Mouse (Mus musculus): ENCODE measurements at regions not wholly inside any gene's neighbourhood (a gene's known extent, or its start where the extent isn't known, plus 50 kb on each side); places are given as distances from the start of the nearest gene placed in this dataset.

DNA sequence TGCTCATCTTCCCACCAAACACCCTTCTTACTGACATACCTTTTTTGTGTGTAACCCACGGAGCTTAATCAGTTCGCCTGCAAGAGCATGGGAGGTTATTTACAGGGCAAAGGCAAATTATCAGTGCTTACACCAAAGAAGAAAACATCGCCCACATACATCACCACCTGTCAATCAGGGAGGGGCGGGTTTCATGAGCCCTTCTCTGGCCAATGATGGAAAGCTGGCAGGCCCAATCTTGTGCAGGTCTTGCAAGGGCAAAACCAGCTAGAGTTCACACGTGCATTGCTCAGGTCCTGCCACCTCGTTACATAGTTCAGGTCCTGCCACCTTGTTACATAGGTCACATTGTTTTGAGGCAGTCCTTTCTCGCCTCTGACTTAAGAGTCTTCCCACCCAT is 214.7 kb upstream of the Hes1 start:
- 38% methylated on average over 7 of the region's 7 CpGs for WGBS (ENCODE audit: insufficient replicate concordance)

DNA sequence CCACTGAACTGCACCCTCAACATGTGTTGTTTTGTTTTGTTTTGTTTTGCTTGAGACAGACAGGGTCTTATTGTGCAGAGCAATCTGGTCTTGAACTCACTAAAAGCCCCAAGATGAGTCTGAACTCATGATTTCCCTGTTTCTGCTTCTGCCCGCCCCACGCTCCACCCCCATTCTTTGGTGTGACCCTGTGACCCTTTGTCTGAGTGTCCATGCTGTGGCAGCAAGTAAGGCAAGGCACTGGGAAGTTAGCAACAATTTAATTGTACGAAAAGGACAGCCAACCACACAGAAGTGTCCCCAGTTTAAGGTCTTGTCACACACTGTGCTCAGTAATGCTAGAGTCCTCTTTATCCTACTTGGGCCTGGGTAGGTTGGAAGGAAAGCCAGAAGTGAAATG is 213.6 kb upstream of the Hes1 start:
- ATAC-seq (ENCODE audit: insufficient read depth) = no peak
- Histone ChIP-seq H3K4me3 (replicated peaks) (no peak overlapping the region), H3K9me3 (replicated peaks) (no peaks in the 10 kb centered on the region), H3K27ac (replicated peaks) (no peak overlapping the region), H3K4me1 (replicated peaks) (peaks cover 22% of the 10 kb centered on the region), H3K36me3 (replicated peaks) (no peaks in the 10 kb centered on the region), H3K4me2 (no peak overlapping the region), H3K9ac (no peak overlapping the region), H3K27me3 (no peaks in the 10 kb centered on the region)
- WGBS (ENCODE audit: insufficient replicate concordance) = 74% methylated on average over 3 of the region's 3 CpGs

More for the DNA sequence above, 214.7 kb upstream of the Hes1 start:
- no peak overlapping the region for H3K9ac ChIP-seq
- H3K4me3 ChIP-seq (replicated peaks) = no peak overlapping the region
- H3K4me1 ChIP-seq (replicated peaks) = peaks cover 33% of the 10 kb centered on the region
- no peaks in the 10 kb centered on the region for H3K27me3 ChIP-seq
- ATAC-seq (ENCODE audit: insufficient read depth) = peak; percentile 25; the same call in 1 of the 2 replicates
- no peaks in the 10 kb centered on the region for H3K36me3 ChIP-seq (replicated peaks)
- no peak overlapping the region for H3K4me2 ChIP-seq
- H3K27ac ChIP-seq (replicated peaks) = no peak overlapping the region
- H3K9me3 ChIP-seq (replicated peaks) = no peaks in the 10 kb centered on the region

DNA sequence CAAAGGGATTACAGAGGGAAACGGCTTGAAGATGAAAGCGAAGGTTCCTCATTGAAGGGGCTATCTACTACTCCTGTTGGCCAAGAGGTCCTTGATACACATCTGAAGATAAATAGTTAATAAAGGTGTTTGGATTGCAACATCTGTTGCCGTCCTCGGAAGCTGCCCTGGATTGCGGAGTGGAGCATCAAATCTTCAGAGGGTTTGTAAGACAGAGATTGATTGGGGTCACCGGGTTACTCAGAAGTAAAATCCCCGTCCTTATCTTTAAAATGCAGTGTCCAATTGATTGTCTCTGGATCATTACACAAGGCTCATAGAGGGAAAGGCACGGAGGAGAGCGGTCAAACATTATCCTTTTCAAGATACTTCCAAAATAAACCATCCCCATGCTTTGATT is 212.4 kb upstream of the Hes1 start:
- Histone ChIP-seq H3K9me3 (replicated peaks) (no peaks in the 10 kb centered on the region), H3K4me1 (replicated peaks) (peaks cover 13% of the 10 kb centered on the region), H3K36me3 (replicated peaks) (no peaks in the 10 kb centered on the region), H3K27me3 (no peaks in the 10 kb centered on the region), H3K4me3 (replicated peaks) (no peak overlapping the region), H3K4me2 (no peak overlapping the region), H3K27ac (replicated peaks) (no peak overlapping the region), H3K9ac (no peak overlapping the region)
- no peak for ATAC-seq (ENCODE audit: insufficient read depth)
- WGBS (ENCODE audit: insufficient replicate concordance) = 30% methylated on average over 9 of the region's 9 CpGs

DNA sequence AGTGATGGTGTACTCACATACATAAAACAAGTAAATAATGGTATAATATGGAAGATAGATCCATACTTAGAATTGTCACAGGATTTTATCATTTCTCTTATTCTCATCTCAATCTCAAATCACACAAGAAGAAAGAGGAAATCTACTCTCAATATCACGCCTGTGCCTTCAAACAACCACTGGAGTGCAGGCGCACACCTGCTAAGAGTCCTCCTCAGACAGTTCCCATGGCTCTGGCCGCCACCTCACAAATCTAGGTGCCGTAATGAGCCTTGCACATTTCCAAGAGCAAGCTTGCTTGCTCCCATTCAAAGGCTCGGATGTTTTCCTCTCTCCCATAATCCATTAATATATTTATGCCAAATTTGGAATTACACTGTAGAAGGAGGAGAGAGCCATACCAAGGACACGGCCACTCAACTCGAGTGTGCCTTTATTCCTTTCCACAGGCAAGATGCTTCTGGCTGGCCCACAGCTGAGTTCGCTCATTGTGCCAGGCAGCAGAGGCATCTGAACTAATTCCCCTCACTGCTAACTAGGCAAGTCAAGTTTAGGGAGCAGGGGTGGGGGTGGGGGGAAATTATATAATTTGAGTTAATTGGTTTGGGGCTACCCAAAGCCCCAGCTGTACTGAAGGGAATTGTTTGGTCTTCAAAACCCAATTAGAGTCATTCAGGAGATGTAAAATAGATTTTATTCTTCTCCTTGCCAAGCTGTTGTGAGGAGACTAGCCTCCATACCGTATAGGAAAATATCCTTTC is 209.2 kb upstream of the Hes1 start:
- no peak for ATAC-seq (ENCODE audit: insufficient read depth)
- H3K9ac ChIP-seq = no peak overlapping the region
- 71% methylated on average over 9 of the region's 9 CpGs for WGBS (ENCODE audit: insufficient replicate concordance)
- no peak overlapping the region for H3K4me2 ChIP-seq
- no peaks in the 10 kb centered on the region for H3K36me3 ChIP-seq (replicated peaks)
- H3K4me1 ChIP-seq (replicated peaks) = no peaks in the 10 kb centered on the region
- no peaks in the 10 kb centered on the region for H3K9me3 ChIP-seq (replicated peaks)
- H3K27me3 ChIP-seq = peaks cover 4% of the 10 kb centered on the region; the same call in 1 of the 2 replicates
- H3K27ac ChIP-seq (replicated peaks) = no peak overlapping the region
- H3K4me3 ChIP-seq (replicated peaks) = no peak overlapping the region

DNA sequence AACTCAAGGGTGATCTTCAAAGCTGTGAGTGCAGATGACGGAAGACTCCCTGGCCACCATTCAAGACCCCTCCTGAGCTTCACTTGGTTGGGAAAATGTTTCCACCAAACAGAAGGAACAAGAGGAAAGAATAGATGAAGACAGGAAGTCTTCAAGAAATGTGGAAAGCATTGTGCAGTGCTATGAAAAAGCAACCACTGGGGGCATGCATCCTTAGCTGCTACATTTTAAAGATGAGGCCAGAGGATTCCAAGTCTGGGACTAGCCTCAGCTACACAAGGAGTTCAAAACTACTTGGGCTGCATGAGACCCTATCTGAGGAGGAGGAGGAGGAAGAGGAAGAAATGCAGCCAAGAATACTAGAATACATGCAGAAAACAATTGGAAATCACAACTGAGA is 207.6 kb upstream of the Hes1 start:
- H3K36me3 ChIP-seq (replicated peaks) = no peaks in the 10 kb centered on the region
- no peak overlapping the region for H3K4me3 ChIP-seq (replicated peaks)
- no peak overlapping the region for H3K27ac ChIP-seq (replicated peaks)
- H3K9me3 ChIP-seq (replicated peaks) = no peaks in the 10 kb centered on the region
- H3K27me3 ChIP-seq = peaks cover 7% of the 10 kb centered on the region; the same call in 1 of the 2 replicates
- no peak overlapping the region for H3K4me2 ChIP-seq
- ATAC-seq (ENCODE audit: insufficient read depth) = no peak
- WGBS (ENCODE audit: insufficient replicate concordance) = 69% methylated on average over 1 of the region's 1 CpGs
- H3K9ac ChIP-seq = no peak overlapping the region
- no peaks in the 10 kb centered on the region for H3K4me1 ChIP-seq (replicated peaks)

DNA sequence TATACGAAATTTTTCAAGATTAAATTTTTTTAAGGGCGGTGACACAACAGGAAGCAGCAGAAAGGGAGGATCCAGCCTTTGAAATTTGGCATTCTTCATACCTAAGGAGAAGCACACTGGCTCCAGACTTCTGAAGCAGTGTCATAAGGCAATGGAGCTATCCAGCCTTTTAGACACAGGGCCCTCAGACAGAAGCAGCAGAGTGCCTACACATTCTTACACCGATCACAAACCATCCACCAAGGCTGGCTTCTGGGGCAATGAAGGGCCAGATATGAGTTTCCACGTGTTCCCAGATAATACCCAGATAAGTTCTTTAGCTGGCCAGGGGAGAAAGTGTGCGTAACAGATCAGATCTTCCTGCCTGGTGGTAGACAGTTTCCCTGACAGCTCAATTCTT is 205.5 kb upstream of the Hes1 start:
- Histone ChIP-seq H3K4me2 (no peak overlapping the region), H3K9me3 (replicated peaks) (no peaks in the 10 kb centered on the region), H3K4me3 (replicated peaks) (no peak overlapping the region), H3K27ac (replicated peaks) (no peak overlapping the region), H3K4me1 (replicated peaks) (no peaks in the 10 kb centered on the region), H3K9ac (no peak overlapping the region), H3K36me3 (replicated peaks) (no peaks in the 10 kb centered on the region), H3K27me3 (peaks cover 7% of the 10 kb centered on the region; the same call in 1 of the 2 replicates)
- no peak for ATAC-seq (ENCODE audit: insufficient read depth)
- WGBS (ENCODE audit: insufficient replicate concordance) = 38% methylated on average over 5 of the region's 5 CpGs

DNA sequence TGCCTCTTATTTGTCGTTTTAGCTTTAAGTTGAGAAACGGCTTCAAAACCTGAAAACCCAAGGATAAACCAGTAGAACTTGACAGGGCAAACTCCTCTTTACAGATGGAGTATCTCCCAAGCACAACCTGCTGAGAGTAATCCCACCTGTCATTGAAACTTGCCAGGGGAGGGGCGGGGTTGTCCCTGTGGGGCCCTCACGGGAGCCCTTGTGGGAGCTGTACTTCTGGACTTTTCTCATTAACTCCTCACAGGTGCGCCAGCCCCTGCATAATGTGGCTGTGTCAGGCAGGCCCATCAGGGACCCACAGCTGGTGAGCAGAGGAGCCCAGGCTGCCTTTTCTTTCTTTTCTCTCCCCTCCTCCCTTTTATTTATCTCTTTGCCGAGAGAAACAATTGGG is 203.9 kb upstream of the Hes1 start:
- Histone ChIP-seq H3K4me1 (replicated peaks) (0 out of 2 replicates have a peak, but pooled peaks cover 3% of the 10 kb centered on the region), H3K9me3 (replicated peaks) (no peaks in the 10 kb centered on the region), H3K9ac (no peak overlapping the region), H3K27me3 (peaks cover 7% of the 10 kb centered on the region; the same call in 1 of the 2 replicates), H3K4me2 (no peak overlapping the region), H3K4me3 (replicated peaks) (no peak overlapping the region), H3K36me3 (replicated peaks) (no peaks in the 10 kb centered on the region), H3K27ac (replicated peaks) (no peak overlapping the region)
- no peak for ATAC-seq (ENCODE audit: insufficient read depth)
- 47% methylated on average over 6 of the region's 6 CpGs for WGBS (ENCODE audit: insufficient replicate concordance)

DNA sequence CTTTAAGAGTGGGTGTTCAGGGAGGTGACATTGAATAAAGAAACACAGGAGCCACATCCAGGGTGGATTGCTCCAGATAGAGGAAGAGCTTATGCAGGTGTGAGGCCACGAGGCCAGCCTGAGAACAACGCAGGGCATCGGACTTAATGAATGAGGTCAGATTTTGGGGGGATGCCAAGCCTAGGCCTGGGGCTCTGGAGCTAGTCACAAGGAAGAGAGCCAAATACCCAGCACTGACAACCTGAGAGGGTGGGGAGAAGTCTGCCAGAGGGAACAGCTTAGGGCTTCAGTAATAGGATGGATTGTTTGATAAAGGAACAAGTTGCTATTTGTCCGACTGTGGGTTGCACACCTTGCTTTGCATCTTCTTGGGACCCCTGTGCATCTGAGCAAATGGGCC is 203.1 kb upstream of the Hes1 start:
- no peaks in the 10 kb centered on the region for H3K9me3 ChIP-seq (replicated peaks)
- H3K36me3 ChIP-seq (replicated peaks) = no peaks in the 10 kb centered on the region
- H3K27me3 ChIP-seq = peaks cover 7% of the 10 kb centered on the region; the same call in 1 of the 2 replicates
- no peak overlapping the region for H3K4me2 ChIP-seq
- H3K27ac ChIP-seq (replicated peaks) = no peak overlapping the region
- 0 out of 2 replicates have a peak, but pooled peaks cover 4% of the 10 kb centered on the region for H3K4me1 ChIP-seq (replicated peaks)
- WGBS (ENCODE audit: insufficient replicate concordance) = 40% methylated on average over 4 of the region's 4 CpGs
- no peak for ATAC-seq (ENCODE audit: insufficient read depth)
- H3K4me3 ChIP-seq (replicated peaks) = no peak overlapping the region
- no peak overlapping the region for H3K9ac ChIP-seq

DNA sequence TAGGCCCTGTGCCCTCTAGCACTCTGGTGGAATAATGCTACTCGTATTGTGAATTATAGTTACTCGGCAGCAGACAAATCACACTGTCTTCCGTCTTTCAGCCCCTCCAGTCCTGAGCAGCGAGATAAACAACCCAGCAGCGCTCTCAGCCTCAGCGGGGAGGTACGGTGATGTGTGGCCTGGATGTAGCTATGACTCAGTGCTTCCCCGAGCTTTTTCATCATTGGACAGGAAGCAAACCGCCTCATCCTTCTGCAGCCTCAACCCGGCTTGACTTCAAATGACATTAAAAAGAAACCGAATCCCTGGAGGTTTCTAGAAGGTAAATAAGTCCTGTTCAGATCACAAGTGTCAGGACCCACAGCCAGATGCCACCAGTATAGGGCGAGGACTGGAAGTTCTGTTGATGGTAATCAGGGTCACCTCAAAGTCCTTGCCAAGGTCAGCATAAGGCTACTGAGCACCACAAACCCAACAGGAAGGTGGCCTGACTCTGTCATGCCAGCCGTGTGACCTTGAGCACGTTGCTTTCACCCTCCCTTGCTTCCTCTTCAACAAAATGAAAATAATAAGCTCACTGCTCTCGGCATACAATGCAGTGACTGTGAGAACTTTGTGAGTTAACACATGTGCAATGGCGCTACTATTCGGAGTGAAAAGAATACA is 199.0 kb upstream of the Hes1 start:
- no peak for ATAC-seq (ENCODE audit: insufficient read depth)

DNA sequence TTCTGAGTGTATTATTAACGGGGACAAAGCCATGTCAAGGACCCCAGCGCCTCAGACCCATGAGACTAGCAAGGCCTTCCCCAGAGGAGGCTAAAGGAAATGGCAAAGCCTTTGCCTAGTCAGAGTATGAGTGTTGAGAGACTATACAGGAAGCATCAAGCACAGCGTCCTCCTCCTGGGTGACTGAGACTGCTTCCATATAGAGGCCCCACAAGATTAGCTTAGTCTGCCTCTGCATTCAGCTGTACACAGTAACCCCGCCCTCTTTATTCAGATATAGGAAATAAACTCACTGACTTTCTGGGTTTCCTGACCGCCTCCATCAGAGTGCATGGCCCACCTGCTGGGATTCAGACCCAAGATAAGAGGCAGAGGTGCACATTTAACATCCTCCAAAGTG is 192.8 kb upstream of the Hes1 start:
- ATAC-seq (ENCODE audit: insufficient read depth) = no peak
- Histone ChIP-seq H3K9ac (no peak overlapping the region), H3K9me3 (replicated peaks) (no peaks in the 10 kb centered on the region), H3K4me3 (replicated peaks) (no peak overlapping the region), H3K4me1 (replicated peaks) (no peaks in the 10 kb centered on the region), H3K27me3 (no peaks in the 10 kb centered on the region), H3K27ac (replicated peaks) (no peak overlapping the region), H3K4me2 (no peak overlapping the region), H3K36me3 (replicated peaks) (no peaks in the 10 kb centered on the region)
- 57% methylated on average over 5 of the region's 5 CpGs for WGBS (ENCODE audit: insufficient replicate concordance)

More for the DNA sequence above, 199.0 kb upstream of the Hes1 start:
- Histone ChIP-seq H3K36me3 (replicated peaks) (no peaks in the 10 kb centered on the region), H3K9me3 (replicated peaks) (no peaks in the 10 kb centered on the region), H3K9ac (no peak overlapping the region), H3K27me3 (peaks cover 1% of the 10 kb centered on the region; the same call in 1 of the 2 replicates), H3K27ac (replicated peaks) (no peak overlapping the region), H3K4me3 (replicated peaks) (no peak overlapping the region), H3K4me1 (replicated peaks) (0 out of 2 replicates have a peak, but pooled peaks cover 4% of the 10 kb centered on the region), H3K4me2 (no peak overlapping the region)
- WGBS (ENCODE audit: insufficient replicate concordance) = 42% methylated on average over 17 of the region's 17 CpGs

DNA sequence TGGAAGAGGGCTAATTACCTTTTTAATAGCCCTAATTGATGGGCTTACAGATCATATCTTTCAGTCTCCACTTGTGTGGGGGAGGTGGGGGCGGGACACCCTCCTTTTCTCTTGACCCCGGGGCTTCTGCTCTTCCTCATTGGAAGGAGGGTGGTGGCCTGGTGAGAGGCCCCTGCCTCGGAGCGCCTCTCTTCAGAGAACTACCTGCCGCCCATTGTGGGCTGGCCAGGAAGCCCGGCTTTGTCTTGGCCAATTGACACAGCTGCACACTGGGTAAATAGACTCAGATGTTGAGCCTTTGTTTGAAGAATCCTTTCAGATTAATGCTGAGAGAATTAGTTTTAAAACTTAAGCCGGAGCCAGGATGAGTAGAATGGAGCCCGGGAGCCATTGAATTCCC is 188.0 kb upstream of the Hes1 start:
- Histone ChIP-seq H3K9ac (no peak overlapping the region), H3K27me3 (peaks cover under 1% of the 10 kb centered on the region; the same call in 1 of the 2 replicates), H3K4me1 (replicated peaks) (no peaks in the 10 kb centered on the region), H3K36me3 (replicated peaks) (no peaks in the 10 kb centered on the region), H3K4me2 (no peak overlapping the region), H3K27ac (replicated peaks) (no peak overlapping the region), H3K9me3 (replicated peaks) (no peaks in the 10 kb centered on the region), H3K4me3 (replicated peaks) (no peak overlapping the region)
- WGBS (ENCODE audit: insufficient replicate concordance) = 30% methylated on average over 8 of the region's 8 CpGs
- no peak for ATAC-seq (ENCODE audit: insufficient read depth)

Measured in liver, embryonic 15.5 days (tissue).